Mouse (Mus musculus): ENCODE results near the gene Efr3b.
"Not testable (repeated sequence)": the region's sequence is repeated elsewhere in the genome, so short reads cannot be mapped to it uniquely, and the experiment has no call there.

Efr3b gene

GRCm38 (mm10) chr12:3981350-3982131 lies 57.2 kb downstream of the Efr3b start:
- CTCF ChIA-PET = interaction anchor here (0.6 to 0.7 kb wide), 3 partner anchors 40 to 46 kb away, joined by 5 to 8 read pairs (median 7); no protein-coding TSS in a partner anchor

DNA sequence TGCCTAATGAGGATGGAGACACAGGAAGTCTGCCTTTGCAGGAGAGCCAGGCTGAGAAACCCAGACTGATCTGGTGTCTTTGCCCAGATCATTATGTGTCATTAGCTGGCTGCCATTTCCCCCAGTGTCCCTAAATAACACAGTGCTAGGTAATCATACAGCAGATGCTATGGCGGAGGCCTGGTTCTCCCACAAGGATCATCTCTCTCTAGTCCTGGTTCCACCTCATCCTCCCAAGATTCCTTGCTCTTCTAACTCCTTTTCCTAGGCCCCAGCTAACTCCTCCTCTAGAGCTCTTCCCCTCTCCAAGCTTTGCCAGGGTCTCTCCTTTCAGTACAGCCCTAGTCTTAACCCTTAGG lies 57.7 kb downstream of the Efr3b start:
- CTCF ChIA-PET = interaction anchor here (0.6 kb wide), 1 partner anchor 47 kb away, joined by 8 read pairs; no protein-coding TSS in a partner anchor

- CTCF ChIA-PET = not testable (repeated sequence)
These were observed 65.5 kb downstream of the Efr3b start for GRCm38 (mm10) chr12:3973169-3973568.

DNA sequence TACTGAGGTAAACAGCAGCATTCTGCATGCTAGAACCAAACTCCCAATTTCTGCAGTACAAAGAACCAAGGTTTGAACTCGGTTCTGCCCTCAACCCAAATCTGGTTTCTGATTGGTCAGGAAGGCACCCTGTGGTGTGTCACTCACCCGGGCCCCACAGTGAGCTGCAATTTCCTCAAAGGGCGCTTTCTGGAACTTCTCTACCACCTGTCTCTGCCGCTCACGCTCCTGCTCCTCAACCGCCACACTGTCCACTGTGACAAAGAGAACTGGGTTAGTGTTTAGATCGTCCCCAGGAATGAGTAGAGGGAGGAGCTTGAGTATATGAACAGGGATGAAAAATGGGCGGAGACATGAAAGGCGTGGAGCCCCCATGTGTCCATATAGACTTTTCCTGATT lies 70.3 kb downstream of the Efr3b start:
- CTCF ChIA-PET = no interaction called here

GRCm38 (mm10) chr12:3967196-3967595 lies 71.5 kb downstream of the Efr3b start:
- CTCF ChIA-PET = no interaction called here

GRCm38 (mm10) chr12:3960553-3960952 lies 78.2 kb downstream of the Efr3b start:
- CTCF ChIA-PET = no interaction called here

DNA sequence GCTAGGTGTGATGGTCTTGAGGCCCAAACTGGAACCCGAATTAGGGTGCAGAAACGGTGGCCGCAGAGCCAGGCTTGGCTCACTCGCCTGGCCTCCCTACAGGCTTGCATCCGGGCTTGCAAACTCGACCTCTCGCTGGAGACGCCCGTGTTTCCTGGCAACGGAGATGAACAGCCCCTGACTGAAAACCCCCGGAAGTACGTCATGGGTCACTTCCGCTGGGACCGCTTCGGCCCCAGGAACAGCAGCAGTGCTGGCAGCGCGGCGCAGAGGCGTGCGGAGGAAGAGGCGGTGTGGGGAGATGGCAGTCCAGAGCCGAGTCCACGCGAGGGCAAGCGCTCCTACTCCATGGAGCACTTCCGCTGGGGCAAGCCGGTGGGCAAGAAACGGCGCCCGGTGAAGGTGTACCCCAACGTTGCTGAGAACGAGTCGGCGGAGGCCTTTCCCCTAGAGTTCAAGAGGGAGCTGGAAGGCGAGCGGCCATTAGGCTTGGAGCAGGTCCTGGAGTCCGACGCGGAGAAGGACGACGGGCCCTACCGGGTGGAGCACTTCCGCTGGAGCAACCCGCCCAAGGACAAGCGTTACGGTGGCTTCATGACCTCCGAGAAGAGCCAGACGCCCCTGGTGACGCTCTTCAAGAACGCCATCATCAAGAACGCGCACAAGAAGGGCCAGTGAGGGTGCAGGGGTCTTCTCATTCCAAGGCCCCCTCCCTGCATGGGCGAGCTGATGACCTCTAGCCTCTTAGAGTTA lies 78.7 kb downstream of the Efr3b start:
- CTCF ChIA-PET = interaction anchor here (0.7 kb wide), 1 partner anchor 284 kb away, joined by 3 read pairs; no protein-coding TSS in a partner anchor

DNA sequence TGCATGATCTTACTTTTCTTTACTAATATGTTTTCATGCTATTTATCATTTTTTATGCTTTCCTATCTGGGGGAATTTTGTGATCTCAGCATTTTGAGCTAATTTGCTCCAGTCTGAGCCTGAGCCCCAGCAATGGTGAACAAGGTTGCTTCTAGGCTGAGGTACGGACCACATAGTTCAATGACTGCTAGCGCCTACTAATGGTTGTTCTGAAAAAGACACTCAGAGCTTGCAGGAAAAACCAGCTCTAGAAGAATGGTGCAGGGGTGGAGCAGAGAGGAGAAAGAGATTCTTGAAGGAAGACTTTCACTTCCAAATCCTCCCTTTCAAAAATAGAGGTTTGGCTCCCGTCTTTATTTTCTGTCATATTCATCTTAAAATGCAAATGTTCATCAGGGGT lies 82.4 kb downstream of the Efr3b start:
- CTCF ChIA-PET = no interaction called here

DNA sequence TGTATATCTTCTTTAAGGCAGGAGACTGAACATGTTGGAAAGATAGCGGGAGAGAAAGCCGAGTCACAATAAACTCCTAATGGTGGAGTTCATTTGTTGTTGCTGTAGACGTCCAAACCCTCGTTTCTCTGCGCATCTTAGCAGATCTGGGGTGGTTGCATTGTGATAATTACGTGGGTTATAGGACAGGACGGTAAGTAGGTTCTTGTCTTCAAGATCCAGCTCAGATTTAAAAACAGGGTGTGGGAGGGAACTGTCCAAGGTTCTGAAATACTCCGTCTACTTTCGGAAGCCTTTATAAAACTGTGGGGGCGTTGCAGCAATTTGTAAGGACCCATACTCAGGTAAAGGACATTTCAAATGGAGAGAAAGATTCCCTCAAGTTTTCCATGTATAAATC lies 83.3 kb downstream of the Efr3b start:
- CTCF ChIA-PET = no interaction called here

DNA sequence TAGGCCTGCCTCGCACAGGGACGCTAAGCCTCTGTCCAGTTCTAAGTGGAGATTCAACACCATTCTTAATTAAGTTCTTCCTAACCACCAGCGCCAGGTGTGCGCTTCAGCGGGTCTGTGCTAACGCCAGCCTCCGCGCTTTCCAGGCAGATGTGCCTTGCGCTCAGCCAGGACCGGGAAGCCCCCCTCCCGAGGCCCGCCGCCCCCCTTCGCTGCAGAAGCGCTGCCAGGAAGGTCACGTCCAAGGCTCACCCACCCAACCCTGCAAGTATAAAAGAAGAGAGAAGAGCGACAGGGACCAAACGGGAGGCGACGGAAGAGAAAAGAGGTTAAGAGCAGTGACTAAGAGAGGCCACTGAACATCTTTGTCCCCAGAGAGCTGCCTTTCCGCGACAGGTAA lies 84.1 kb downstream of the Efr3b start, which contains the start of gene Pomc:
Gene Pomc (plus strand): TSS at position 301 of the 400 bp plus-strand sequence.
- CTCF ChIA-PET = no interaction called here

DNA sequence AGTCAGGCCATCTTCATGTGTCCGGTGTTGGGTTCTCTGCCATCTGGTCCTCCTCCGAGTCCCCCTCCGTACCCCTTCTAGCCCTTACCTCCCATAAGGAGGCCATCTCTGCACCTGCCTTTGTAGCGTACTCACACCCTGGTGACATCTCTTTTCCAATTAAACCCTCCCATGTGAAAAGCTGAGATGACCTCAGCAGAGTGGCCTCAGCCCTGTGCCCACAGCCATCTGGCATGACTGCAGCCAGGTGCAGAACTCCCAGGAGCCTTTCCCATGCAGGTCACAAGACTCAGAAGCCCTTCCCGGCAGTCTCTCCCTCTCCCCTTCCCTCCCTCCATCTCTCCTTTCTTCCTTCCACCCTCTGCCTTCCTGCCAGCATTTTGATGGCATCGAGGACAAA lies 91.2 kb downstream of the Efr3b start:
- CTCF ChIA-PET = no interaction called here

GRCm38 (mm10) chr12:3944454-3945073 lies 94.2 kb downstream of the Efr3b start:
- CTCF ChIA-PET = no interaction called here

DNA sequence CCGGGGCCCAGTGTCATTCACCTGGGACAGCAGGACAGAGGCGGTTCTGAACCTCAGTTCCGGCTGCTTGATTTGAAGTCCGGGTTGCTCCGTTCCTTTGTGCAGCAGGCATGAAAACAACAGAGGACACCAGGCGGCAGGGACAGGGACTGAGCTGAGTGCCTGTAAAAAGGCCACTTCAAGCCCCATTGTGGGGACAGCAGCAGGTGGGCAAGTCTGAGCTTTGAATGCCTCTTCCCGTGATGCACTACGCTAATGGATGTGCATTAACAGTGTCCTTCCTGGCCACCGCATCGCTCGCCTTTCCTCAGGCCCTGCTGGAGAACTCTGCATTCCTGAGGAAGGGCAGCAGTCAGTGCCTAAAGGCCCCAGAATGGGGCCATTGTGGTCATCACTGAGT lies 96.7 kb downstream of the Efr3b start:
- CTCF ChIA-PET = no interaction called here

- CTCF ChIA-PET = not testable (repeated sequence)
These were observed 108.4 kb downstream of the Efr3b start for GRCm38 (mm10) chr12:3930090-3930865.

GRCm38 (mm10) chr12:3928841-3929240 lies 109.9 kb downstream of the Efr3b start:
- CTCF ChIA-PET = no interaction called here

- CTCF ChIA-PET = interaction anchor here (1.1 kb wide), 1 partner anchor 134 kb away, joined by 4 read pairs; no protein-coding TSS in a partner anchor
These were observed 112.6 kb downstream of the Efr3b start for GRCm38 (mm10) chr12:3926127-3926526.

DNA sequence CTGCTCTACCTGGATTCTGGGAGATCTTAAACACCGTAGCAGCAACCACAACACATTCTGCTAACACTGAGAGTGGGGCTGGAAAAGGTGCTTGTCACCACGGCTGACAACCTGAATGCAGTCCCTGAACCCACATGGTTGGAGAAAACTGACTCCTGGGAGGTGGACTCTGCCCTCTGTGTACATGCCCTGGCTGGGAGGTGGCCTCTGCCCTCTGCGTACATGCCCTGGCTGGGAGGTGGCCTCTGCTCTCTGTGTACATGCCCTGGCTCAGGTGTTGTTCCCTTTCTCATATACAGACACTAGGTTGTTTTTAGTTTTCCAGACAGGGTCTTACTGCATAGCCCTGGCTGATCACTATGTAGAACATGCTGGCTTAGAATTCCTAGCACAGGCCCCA lies 119.3 kb downstream of the Efr3b start:
- CTCF ChIA-PET = no interaction called here

DNA sequence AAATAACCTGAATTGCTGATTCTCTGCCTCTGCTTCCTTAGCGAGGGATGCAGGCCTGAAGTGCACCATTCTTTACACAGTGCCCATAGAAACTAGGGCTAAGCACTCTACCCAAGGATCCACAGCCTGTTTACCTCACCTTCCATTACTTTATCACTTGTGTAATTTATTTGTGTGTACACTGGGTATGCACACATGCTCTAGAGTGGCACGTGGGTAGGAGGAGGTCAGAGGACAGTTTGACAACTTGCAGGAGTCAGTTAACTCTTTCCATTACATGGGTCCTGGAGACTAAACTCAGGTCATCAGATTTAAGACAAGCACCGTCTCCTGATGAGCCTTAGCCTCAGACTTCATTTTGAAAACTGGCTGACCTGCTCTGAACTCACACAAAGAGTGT lies 120.1 kb downstream of the Efr3b start:
- CTCF ChIA-PET = no interaction called here

DNA sequence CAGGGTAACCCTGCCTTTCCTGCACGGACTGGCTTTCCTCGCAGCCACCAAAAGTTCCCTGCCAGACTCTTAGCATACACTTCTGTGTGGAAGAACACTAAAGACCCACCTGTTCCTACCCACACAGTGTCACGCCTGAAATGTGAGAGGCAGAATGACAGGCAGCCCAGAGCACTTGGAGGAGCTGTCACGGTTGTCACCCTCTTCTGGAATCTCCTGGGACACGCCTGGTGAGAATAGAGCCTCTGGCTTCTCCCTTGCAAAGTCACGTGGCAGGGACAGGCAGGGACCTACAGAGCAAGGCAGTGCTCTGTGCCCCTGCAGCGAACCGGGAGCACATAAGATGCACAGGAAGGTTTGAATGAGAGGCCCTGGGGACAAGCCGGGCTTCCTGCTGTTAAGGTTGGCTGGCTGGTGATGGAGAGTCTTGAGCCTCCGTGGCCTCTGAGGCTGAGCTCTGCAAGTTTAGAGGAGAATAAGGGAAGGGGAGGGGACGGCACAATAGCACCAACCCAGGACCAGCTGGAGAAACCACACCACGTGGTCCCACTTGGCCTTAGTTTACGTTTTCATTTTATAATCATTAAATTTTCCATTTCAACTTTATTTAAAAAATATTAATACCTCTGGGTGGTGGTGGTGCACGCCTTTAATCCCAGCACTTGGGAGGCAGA lies 120.9 kb downstream of the Efr3b start:
- CTCF ChIA-PET = no interaction called here

DNA sequence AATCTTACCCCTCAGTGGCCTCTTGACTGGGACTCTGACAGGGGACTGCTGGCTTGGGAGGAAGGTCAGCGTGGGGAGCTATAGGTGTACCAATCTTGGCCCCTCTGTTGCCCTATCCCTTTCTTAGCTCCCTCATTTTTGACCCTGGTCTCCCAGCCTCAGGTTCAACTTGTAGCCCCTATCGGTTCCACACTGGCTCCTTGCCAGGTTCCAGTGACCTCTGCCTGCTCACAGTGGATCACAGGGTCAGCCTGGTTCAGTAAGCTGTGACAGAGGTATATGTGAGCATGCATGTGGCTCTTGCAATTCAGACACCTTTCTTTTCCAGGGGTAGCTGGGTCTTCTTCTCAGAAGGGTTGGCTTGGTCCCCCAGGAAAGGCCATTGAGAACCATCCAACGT lies 122.9 kb downstream of the Efr3b start:
- CTCF ChIA-PET = no interaction called here

Measured in spleen, embryonic (tissue).